Mouse (Mus musculus) kidney, adult 2 months (tissue): ENCODE measurements around the gene Tep1.

Experiments
- CTCF ChIP-seq: fragments of 200-500 bp; conservative IDR thresholded peaks from 2 replicates; pipeline ENCODE4 v1.5.1; 2011; ENCODE audit warnings: low read depth, mild to moderate bottlenecking, control low read depth, low read length, moderate library complexity, mixed read lengths; ENCODE audit not compliant: insufficient read depth, insufficient read length
- POLR2A ChIP-seq: fragments of 200-500 bp; IDR thresholded peaks from one replicate; pipeline ENCODE4 v1.6.1; 2011; ENCODE audit warnings: low read depth, low read length, control low read depth

- no peak for TF ChIP-seq POLR2A
- no peak for TF ChIP-seq CTCF
These were observed 34.4 kb upstream of the Tep1 start for GRCm38 (mm10) chr14:50904828-50905129.
